Mouse (Mus musculus) erythroblast, embryonic 14.5 days (primary cell): ENCODE results near the gene Mettl13.

ENCODE experiments used
- GATA1 ChIP-seq: IDR thresholded peaks from 2 replicates; pipeline ENCODE4 v1.6.1; 2012; ENCODE audit warnings: low read length, inconsistent platforms, mixed read lengths
- TAL1 ChIP-seq: IDR thresholded peaks from 3 replicates; pipeline ENCODE4 v1.6.1; 2012; ENCODE audit warnings: low read length, inconsistent platforms, mixed read lengths

DNA sequence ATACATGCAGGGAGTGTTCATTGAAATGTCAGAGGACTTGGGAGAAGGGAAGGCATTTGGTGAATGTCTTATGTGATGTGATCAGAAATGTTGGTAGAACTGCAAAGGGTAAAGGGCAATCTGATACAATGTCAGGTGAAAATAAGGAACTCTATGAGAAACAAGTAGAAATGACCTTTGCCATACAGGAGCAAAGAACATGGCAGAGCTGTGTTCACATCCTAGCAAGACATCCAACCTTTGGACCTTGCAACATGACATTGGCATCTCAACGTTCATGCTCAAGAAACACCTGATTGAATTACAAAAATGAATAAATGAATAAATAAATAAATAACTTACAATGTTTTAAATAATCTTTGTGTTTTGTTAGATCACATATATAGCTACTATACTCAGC is 33.2 kb downstream of the Mettl13 start:
- TF ChIP-seq GATA1, result no peak
- no peak for TF ChIP-seq TAL1
